Mouse (Mus musculus) forebrain, embryonic 15.5 days (tissue): ENCODE measurements around the gene Rpp40. TPM values are rescaled to one million over a fixed set of nuclear protein-coding genes. Genes with fewer than 3 reads are reported as not detected.

Experiments
- ATAC-seq: fragments of 200-750 bp; cut with Nextera tagmentation; replicated peaks from 2 replicates; pipeline ENCODE4 v1.8.0; 2017; ENCODE audit warnings: mild to moderate bottlenecking, moderate TSS enrichment, moderate library complexity
- H3K27ac ChIP-seq: fragments of 300-500 bp; sonication (generic); replicated peaks from 2 replicates; pipeline ENCODE4 v1.5.1; 2015; ENCODE audit warnings: mild to moderate bottlenecking, inconsistent platforms
- H3K27me3 ChIP-seq: fragments of 300-500 bp; sonication (generic); 2 replicates; pipeline ENCODE4 v1.6.1; 2015; ENCODE audit warnings: inconsistent platforms
- H3K36me3 ChIP-seq: fragments of 300-500 bp; sonication (generic); 2 replicates; pipeline ENCODE4 v1.6.1; 2015; ENCODE audit warnings: mild to moderate bottlenecking, inconsistent platforms
- H3K4me1 ChIP-seq: fragments of 300-500 bp; sonication (generic); 2 replicates; pipeline ENCODE4 v1.6.1; 2015; ENCODE audit warnings: inconsistent platforms
- H3K4me2 ChIP-seq: fragments of 300-500 bp; sonication (generic); replicated peaks from 2 replicates; pipeline ENCODE4 v1.6.1; 2015; ENCODE audit warnings: mild to moderate bottlenecking, inconsistent platforms
- H3K4me3 ChIP-seq: fragments of 300-500 bp; sonication (generic); 2 replicates; pipeline ENCODE4 v1.5.1; 2015; ENCODE audit warnings: mild to moderate bottlenecking, inconsistent platforms
- H3K9ac ChIP-seq: fragments of 300-500 bp; sonication (generic); replicated peaks from 2 replicates; pipeline ENCODE4 v1.6.1; 2015; ENCODE audit warnings: mild to moderate bottlenecking, inconsistent platforms
- H3K9me3 ChIP-seq: fragments of 300-500 bp; sonication (generic); 2 replicates; pipeline ENCODE4 v1.6.1; 2016; ENCODE audit warnings: inconsistent platforms
- WGBS: fragments of 180-500 bp; shearing (Covaris S2); methylation state at CpG from one replicate; pipeline ENCODE4 v1.1.7; 2015; ENCODE audit warnings: mixed read lengths; 5-methylcytosine and 5-hydroxymethylcytosine counted together
- polyA plus RNA-seq: library from polyadenylated mRNA; unstranded; fragments of >200 nt; fragmentation: Nextera tagmentation; extraction: Ambion mirVana; gene quantifications from 2 replicates; pipeline ENCODE4 v1.2.1, GENCODE M21; 2015

Gene Rpp40
- polyA plus RNA-seq, result 8.3 and 8.8 TPM in 2 replicates

DNA sequence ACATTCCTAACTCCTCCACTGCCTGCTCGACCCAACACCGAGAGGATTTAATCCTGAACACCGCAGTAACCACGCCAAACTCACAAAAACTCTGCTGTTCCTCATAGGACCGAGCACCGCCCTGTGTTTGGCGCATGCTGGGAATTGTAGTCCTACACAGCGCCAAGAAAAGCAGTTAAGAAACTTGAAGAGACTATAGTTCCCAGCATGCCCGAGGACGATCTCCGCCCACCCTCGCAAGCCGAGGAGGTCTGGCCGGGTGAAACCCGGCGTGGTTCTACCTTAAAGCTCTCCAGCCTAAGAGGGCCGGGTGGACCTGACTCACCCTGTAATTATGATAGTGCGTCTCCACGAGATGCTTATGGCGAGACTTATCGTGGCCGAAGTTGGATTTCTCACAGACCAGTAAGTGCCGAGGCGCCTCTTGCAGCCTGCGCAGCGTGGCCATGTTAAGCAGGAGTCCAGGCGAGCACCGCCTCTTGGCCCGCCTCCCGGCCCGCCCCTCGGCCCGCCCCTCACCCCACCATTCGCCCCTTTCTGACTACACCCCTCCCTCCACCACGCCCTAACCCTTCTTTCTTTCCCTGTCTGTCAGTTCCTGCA is at the start of gene Rpp40:
Rpp40 (minus strand) TSS at position 481 of the 603 bp plus-strand sequence.
- Histone ChIP-seq H3K9ac (peak within 1 kb of the TSS; percentile 45), H3K36me3 (no peaks in the 10 kb centered on the region), H3K9me3 (no peaks in the 10 kb centered on the region), H3K27me3 (no peaks in the 10 kb centered on the region), H3K27ac (no peak within 1 kb of the TSS), H3K4me2 (peak within 1 kb of the TSS; percentile 58), H3K4me1 (peaks cover 3% of the 10 kb centered on the region; the same call in 1 of the 2 replicates), H3K4me3 (peak within 1 kb of the TSS; percentile 62)
- peak; percentile 100 for ATAC-seq
- WGBS, result under 1% methylated on average over 33 of the region's 35 CpGs

DNA sequence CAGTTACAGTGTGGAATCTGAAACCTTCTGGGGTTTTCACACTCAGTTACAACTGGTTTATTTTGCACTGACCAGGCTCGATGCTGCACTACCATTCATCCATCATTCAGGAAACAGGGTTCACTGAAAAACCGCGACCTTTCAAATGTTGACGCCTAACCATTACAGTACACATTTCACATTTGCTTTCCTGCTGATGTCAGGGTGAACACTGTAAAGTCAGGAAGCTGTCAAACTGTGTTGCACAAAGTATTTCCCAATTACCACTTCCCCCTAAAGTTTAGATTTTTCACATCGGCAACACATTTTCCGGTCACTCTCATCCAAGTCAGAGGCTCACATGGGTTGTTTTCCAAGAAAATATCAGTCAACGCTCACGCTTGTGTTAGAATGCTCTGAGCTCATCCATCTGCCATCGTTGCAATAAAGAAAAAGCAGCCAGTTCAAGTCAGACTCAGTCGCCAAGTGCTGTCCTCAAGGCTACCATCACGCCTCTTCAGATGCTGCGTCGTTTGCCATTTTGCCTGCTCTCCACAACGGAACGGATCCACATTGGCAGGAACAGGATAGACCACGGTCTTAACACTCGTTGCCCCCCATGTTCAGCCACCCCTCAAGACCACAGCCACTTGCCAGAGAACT is 43.8 kb upstream of the Rpp40 start:
- Histone ChIP-seq H3K4me2 (no peak overlapping the region), H3K4me3 (no peak overlapping the region), H3K27ac (no peak overlapping the region), H3K4me1 (no peaks in the 10 kb centered on the region), H3K9ac (no peak overlapping the region), H3K9me3 (no peaks in the 10 kb centered on the region), H3K27me3 (no peaks in the 10 kb centered on the region; the same call in 1 of the 2 replicates), H3K36me3 (no peaks in the 10 kb centered on the region)
- WGBS, result 82% methylated on average over 17 of the region's 17 CpGs
- ATAC-seq, result no peak

DNA sequence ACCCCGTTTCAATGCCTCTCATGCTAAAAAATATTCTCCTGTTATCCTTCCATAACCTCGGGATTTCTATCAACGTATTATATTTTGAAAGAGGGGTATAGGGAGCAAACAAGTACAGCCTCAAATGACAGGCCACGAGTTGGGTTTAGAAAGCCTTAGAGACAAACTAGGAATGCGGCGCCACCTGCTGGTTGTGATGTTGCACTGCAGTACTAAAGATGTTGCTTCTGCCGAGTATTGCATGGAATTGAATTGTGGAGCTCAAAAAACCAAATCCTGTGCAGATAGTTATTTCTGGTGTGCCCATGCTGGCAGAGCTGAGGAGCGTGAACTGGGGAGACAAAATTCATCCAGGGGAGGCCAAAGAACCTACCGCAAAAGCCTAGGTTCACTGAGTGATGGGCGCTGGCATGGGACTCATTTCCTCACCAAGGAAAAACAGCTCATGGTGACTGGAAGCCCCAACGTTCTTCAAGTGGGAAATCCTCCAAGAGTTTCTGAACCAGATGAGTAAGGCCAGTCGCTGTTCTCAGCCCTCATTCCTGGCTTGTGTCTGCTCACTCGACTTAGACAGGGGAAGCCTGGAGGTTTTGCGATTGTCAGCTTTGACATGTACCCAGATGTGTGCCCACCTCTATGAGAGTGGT is 41.3 kb upstream of the Rpp40 start:
- no peak overlapping the region for H3K4me2 ChIP-seq
- H3K9ac ChIP-seq, result no peak overlapping the region
- peak; percentile 65 for ATAC-seq
- no peaks in the 10 kb centered on the region; the same call in 1 of the 2 replicates for H3K27me3 ChIP-seq
- 21% methylated on average over 14 of the region's 14 CpGs for WGBS
- H3K36me3 ChIP-seq, result no peaks in the 10 kb centered on the region
- H3K4me1 ChIP-seq, result no peaks in the 10 kb centered on the region
- H3K4me3 ChIP-seq, result no peak overlapping the region
- H3K27ac ChIP-seq, result no peak overlapping the region
- H3K9me3 ChIP-seq, result no peaks in the 10 kb centered on the region

DNA sequence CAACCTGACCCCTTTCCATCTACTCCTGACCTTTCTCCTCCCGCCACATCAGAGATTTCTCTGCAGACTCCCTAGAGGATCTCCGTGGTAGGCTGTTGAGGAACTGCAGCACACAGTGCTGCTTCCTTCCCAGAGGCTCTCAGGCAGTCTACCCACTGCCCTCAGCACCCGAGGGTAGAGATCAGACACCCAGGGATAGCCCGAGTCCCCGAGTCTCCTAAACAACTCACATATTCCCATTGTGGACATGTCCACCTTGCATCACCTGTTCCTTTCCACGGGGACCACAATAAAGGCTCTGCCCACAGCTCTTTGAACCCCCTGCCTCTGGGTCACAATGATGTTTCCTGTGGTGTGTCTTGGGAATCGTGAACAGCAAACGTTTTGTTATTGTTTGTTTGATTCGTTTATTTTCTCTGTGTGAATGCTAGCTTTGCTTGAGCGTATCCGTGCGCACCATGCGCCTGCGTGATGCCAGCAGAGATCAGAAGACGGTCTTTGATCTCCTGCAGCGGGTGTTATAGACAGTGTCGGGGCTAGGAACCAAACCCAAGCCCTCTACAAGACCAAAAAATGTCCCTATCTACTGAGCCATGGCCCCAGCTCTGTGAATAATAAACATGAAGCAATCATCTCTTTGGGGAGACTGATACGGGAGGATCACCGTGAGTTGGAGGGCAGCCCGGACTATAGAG is 40.6 kb upstream of the Rpp40 start:
- no peak overlapping the region for H3K4me2 ChIP-seq
- no peaks in the 10 kb centered on the region for H3K4me1 ChIP-seq
- H3K9ac ChIP-seq, result no peak overlapping the region
- H3K27ac ChIP-seq, result no peak overlapping the region
- whole genome bisulfite sequencing, result 74% methylated on average over 20 of the region's 20 CpGs
- ATAC-seq, result peak; percentile 59; the same call in 1 of the 2 replicates
- no peak overlapping the region for H3K4me3 ChIP-seq
- no peaks in the 10 kb centered on the region for H3K9me3 ChIP-seq
- no peaks in the 10 kb centered on the region for H3K36me3 ChIP-seq
- no peaks in the 10 kb centered on the region; the same call in 1 of the 2 replicates for H3K27me3 ChIP-seq

DNA sequence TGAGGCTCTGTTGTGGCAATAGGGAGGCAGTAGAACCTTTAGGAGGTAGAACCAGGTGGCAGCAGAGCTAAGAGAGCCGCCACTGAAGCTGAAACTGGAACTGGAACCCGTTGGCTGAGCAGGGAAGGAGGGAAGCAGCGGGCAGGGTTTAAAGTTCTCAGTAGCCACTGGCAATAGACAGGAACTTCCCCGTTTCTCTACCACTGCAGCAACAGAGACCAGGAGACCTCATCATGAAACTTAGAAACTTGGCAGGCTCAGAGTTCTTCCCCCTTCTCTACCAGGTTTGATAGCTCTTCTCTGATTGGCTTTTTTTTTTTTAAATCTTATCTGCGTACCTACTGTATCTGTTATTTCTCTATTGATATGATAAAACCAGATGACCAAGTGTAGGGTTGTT is 34.8 kb upstream of the Rpp40 start:
- WGBS, result 88% methylated on average over 5 of the region's 5 CpGs
- Histone ChIP-seq H3K4me2 (no peak overlapping the region), H3K27ac (no peak overlapping the region), H3K27me3 (no peaks in the 10 kb centered on the region), H3K4me1 (no peaks in the 10 kb centered on the region), H3K4me3 (no peak overlapping the region), H3K36me3 (no peaks in the 10 kb centered on the region), H3K9ac (no peak overlapping the region), H3K9me3 (no peaks in the 10 kb centered on the region)
- no peak for ATAC-seq

DNA sequence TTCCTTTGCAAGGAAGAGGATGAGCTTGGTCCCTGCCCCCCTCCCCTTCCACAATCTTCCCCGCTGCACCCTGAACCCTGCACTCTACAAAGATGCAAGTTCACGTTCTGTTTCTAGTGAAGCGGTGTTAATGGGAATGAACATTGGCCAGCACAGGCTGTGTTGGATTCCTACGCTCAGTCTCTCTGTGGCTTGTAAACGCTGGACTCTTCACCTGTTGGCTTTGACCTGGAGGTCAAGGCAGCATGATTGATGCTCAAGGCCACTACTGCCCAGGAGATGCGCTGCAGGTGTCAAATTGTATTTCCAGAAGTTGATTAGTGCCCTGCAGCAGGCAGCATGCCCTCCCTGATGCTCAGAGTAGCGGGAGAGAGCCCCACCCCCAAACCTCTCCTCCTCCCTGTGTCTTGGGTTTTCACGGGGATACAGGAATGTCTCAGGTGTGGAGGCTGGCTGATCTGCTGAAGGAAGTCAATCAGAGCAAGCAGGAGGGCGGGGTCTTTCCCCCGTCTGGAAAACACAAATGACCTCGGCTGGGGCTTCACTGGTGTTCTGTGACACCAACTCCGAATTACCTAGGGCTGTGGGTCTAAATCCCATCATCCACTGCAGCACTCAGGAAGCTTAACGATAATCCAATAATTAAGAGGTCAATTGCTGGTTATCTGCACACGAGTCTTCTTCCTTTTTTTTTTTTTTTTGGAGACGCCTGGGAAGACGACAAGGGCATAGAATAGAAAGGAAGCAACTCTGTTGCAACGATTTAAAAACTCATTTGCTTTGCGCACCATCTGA is 33.9 kb upstream of the Rpp40 start:
- no peak for ATAC-seq
- 74% methylated on average over 18 of the region's 18 CpGs for WGBS
- Histone ChIP-seq H3K4me2 (no peak overlapping the region), H3K4me3 (no peak overlapping the region), H3K36me3 (no peaks in the 10 kb centered on the region), H3K9me3 (no peaks in the 10 kb centered on the region), H3K27ac (no peak overlapping the region), H3K27me3 (no peaks in the 10 kb centered on the region), H3K4me1 (no peaks in the 10 kb centered on the region), H3K9ac (no peak overlapping the region)

DNA sequence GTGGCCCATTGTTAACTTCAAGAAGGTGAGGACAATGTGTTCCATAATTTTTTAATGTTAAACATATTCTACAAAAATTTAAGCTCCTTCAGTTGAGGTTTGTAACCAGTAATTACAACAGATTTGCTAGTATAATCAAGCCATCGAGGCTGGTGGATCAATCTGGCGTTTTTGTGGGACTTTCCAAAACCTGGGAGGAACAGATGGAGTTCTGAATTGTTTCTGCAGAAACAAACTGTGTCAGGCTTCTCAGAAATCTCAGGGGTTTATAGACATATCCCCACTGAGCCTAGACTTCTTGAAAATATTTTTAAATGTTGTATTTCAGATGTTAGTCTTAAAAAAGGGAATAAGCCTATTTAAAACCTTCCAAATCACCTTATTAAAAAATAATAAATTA is 31.8 kb upstream of the Rpp40 start:
- Histone ChIP-seq H3K4me1 (no peaks in the 10 kb centered on the region), H3K4me2 (no peak overlapping the region), H3K36me3 (no peaks in the 10 kb centered on the region), H3K27me3 (no peaks in the 10 kb centered on the region), H3K4me3 (no peak overlapping the region), H3K9ac (no peak overlapping the region), H3K9me3 (peaks cover 3% of the 10 kb centered on the region; the same call in 1 of the 2 replicates), H3K27ac (no peak overlapping the region)
- WGBS, result 49% methylated on average over 2 of the region's 2 CpGs
- 0 out of 2 replicates have a peak, but pooled peaks have one; percentile 23 for ATAC-seq

DNA sequence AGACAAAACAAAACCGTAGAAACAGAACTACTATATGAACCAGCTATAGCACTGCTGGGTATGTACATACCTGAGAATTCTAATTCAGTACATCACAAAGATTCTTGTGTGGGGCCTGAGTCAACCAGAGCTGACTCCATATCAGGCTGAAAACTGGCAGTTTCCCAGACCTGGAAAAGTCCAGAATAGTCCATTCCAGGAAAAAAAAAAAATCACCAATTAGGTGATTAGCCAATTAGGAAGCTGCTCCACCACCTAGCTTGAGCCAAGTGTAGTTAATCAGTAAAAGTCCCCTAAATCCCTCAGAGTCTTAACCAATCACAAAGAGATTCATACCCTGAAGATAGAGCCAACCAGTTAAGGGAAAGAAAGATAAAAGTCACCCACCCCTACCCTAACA is 5.3 kb upstream of the Rpp40 start:
- Histone ChIP-seq H3K4me2 (no peak overlapping the region), H3K36me3 (no peaks in the 10 kb centered on the region), H3K27me3 (no peaks in the 10 kb centered on the region), H3K27ac (no peak overlapping the region), H3K4me3 (no peak overlapping the region), H3K9ac (no peak overlapping the region), H3K9me3 (no peaks in the 10 kb centered on the region), H3K4me1 (no peaks in the 10 kb centered on the region)
- WGBS, result 90% methylated on average over 1 of the region's 1 CpGs
- ATAC-seq, result no peak

DNA sequence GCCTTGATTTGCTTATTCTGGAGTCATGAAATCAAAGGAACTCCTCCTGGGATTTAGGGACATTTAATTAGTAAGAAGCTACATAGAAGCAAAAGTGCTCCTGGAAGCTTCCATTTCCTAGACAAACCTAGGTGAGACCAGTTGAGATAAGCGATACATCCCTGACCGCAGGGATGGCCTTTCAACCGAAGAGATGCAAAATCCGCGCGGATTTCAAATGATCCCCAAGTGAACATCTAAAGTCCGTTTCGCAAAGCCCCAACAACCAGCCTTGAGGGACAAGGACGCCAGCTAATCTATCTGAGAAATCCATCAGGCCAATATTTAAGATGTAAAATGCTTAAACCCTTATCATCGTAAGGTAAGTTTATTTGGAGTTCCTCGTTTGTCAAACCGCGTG is 781 bp downstream of the Rpp40 start:
- Histone ChIP-seq H3K27me3 (no peaks in the 10 kb centered on the region), H3K4me1 (peaks cover 3% of the 10 kb centered on the region; the same call in 1 of the 2 replicates), H3K4me2 (peak overlapping the region; percentile 58), H3K27ac (no peak overlapping the region), H3K36me3 (no peaks in the 10 kb centered on the region), H3K9ac (peak overlapping the region; percentile 45), H3K4me3 (peak overlapping the region; percentile 62), H3K9me3 (no peaks in the 10 kb centered on the region)
- no peak for ATAC-seq
- WGBS, result 1% methylated on average over 13 of the region's 13 CpGs

DNA sequence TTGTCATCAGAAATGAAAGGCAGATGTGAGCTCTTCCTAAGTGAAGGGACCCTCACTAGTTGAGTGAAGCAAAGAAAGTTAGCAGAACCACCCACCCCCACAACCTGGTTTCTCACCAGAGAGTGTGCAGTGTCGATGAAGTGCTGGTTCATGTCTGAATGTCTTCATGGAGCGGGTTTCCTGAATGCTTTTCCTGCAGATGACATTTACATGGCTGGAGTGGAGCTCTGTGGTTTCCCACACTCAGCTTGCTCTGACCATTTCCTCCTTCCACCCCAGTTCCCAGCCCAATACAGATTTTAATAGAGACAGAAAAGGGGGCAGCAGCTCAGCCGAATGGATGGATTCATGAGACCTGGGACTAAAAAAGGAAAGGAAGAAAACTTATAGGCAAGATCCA is 13.3 kb downstream of the Rpp40 start:
- Histone ChIP-seq H3K27ac (no peak overlapping the region), H3K4me2 (no peak overlapping the region), H3K9ac (no peak overlapping the region), H3K4me1 (no peaks in the 10 kb centered on the region), H3K9me3 (no peaks in the 10 kb centered on the region), H3K27me3 (no peaks in the 10 kb centered on the region), H3K36me3 (0 out of 2 replicates have a peak, but pooled peaks cover 2% of the 10 kb centered on the region), H3K4me3 (no peak overlapping the region)
- 90% methylated on average over 3 of the region's 3 CpGs for WGBS
- no peak for ATAC-seq

DNA sequence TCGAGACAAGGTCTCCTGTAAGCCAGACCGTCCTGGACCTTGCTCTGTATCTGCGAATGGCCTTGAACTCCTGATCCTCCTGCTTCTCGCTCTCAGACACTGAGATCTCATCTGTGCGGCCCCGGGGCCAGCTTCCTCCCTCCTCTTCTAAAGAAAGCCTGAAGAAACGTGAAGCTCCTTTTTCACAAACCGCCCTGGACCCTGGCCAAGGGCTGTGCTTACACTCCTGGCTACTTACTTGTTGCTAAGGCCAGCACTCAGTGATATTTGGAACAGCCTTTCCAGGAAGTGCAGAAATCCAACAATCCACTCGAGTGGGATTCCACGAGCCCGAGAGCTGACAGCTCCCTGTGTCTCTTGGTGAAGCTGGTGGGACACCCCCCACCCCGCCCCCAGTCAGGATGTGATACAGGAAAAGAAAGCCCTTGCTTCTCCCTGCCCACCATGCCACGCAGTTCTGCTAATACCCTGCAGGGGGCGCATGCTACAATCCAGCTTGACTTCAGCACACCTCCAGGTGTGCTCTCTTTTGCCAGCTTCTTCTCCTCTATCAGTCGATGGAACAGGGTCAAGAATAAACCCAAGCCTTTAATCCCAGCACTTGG is 19.9 kb downstream of the Rpp40 start:
- Histone ChIP-seq H3K9me3 (no peaks in the 10 kb centered on the region), H3K36me3 (no peaks in the 10 kb centered on the region), H3K4me1 (peaks cover 4% of the 10 kb centered on the region), H3K27me3 (no peaks in the 10 kb centered on the region), H3K4me2 (no peak overlapping the region), H3K27ac (no peak overlapping the region), H3K9ac (no peak overlapping the region), H3K4me3 (no peak overlapping the region)
- WGBS, result 33% methylated on average over 15 of the region's 15 CpGs
- ATAC-seq, result no peak
